Mouse (Mus musculus): ENCODE results near the gene Hnrnpm.
"Not testable (repeated sequence)": the region's sequence is repeated elsewhere in the genome, so short reads cannot be mapped to it uniquely, and the experiment has no call there.

The Hnrnpm gene

DNA sequence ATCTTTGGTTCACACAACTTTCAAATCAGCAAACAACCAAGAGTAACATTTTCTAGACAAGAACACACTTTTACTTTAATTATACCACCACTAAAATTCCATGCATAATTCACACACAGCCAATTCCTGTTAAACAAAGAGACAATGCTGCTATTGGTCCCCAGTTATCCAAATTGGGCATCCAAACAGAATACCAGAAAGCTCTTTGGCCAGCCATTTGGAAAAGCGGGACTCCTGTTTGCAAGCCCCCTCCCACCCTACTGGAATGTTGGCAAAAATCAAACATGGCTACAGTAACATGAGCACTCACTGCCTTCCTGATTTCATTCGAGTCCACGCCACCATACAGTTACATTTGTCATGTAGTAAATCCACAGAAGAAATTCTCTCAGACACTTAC is 17.0 kb downstream of the Hnrnpm start:
- DNase-seq (ENCODE audit: low spot score), result no peak

- DNase-seq (ENCODE audit: low spot score), result no peak
Observed at GRCm38 (mm10) chr17:33666813-33667212, 19.8 kb downstream of the Hnrnpm start.

DNA sequence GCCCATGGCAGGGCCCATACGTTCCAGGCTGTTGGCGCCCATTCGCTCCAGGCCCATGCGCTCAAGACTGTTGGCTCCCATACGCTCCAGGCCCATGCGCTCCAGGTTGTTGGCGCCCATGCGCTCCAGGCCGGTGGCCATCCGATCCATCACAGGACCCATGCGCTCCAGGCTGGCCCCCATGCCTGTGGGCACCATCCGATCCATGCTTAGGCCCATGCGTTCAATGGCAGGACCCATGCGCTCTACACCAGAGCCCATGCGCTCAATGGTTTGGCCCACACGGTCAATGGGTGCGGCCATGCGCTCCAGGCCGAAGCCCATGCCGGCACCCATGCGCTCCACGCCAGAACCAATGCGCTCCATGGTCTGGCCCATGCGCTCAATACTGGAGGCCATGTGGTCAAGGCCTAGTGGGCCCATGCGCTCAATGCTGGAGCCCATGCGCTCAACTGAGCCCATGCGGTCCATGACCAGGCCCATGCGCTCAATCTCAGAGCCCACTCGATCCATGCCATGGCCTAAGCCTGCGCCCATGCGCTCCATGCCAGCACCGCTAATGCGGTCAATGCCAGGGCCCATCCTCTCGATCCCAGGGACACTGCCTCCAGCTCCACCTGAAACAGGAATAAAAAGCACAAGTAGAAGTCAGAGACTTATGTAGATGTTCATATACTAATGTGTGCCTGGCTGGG is 36.7 kb downstream of the Hnrnpm start:
- no peak for DNase-seq (ENCODE audit: low spot score)

GRCm38 (mm10) chr17:33645073-33645472 is 41.6 kb downstream of the Hnrnpm start:
- DNase-seq (ENCODE audit: low spot score), result no peak

DNA sequence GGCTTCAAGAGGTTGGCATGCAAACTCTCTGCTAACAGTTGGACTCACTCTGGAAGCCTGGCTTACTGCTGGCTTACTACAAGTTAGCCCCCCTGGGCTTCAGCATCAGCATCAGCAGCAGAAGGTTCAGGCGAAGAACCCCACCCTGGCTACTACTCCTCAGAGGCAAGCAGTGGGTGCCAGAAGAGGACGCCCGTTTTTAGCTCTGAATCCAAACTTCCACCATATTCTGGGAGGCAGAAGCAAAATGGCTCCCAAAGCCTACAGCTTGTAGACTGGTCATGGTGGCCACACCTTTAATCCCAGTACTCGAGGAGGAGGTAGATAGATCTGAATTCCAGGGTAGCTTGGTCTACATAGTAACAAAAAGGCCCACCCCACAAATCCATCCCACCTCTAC is 42.6 kb downstream of the Hnrnpm start:
- no peak for DNase-seq (ENCODE audit: low spot score)

DNA sequence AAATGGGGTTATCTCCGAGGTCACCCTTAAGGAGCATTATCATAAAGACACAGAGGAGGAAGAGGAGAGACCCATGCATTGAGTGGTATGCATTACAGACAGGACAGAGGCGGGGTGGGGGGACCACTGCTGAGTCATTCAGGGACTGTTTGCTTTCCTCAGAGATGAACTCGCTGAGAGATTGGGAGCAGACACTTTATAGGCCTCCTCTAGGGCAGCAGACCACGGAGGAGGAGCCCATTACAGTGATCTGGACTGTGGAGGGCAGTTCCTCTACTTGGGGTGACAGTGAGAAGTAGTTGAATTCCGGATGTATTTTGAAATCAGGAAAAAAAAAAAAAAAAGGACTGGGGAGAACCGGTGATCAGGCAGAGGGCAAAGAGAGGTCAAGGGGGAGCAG is 46.9 kb downstream of the Hnrnpm start:
- DNase-seq (ENCODE audit: low spot score), result no peak

GRCm38 (mm10) chr17:33637516-33638276 is 49.0 kb downstream of the Hnrnpm start, which contains the start of gene Pram1:
Gene Pram1 (plus strand): TSS chr17:33638056.
- no peak for DNase-seq (ENCODE audit: low spot score)

DNA sequence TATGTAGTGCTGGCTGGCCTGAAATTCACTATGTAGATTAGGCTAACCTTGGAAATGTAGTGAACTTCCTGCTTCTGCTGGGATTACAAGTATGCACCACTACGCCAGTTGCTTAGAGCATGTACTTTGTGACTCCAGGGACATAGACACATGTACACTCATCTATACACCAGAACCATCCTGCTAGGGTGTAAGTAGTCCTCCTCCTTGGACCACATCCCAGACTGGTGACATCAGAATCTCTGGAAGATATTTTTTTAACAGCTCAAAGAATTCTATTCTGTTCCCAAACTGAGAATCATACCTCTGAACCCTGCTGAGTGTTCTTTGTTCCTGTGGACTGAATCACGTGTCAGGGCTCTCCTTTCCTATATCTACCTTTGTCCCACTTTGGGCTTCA is 49.6 kb downstream of the Hnrnpm start:
- no peak for DNase-seq (ENCODE audit: low spot score)

DNA sequence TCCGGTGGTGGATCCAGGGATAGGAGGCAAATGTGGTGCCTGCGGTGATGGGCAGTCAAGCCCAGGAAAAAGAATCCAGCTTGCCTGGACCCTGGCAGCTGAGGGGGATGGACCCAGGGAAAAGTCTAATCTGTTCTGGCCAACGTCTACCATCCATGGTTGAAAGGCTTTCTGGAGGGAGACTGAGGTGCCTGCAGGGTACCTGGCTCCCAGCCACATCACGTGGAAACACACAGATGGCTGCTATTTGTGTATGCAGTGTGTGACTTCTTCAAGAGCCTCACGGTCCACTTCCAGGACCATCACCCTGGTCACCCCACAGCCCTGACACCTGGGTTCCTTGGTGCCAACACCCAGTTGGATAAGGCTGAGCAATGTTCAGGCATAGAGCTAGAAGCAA is 54.9 kb downstream of the Hnrnpm start:
- no peak for DNase-seq (ENCODE audit: low spot score)

GRCm38 (mm10) chr17:33631236-33631635 is 55.4 kb downstream of the Hnrnpm start:
- DNase-seq (ENCODE audit: low spot score), result no peak

DNA sequence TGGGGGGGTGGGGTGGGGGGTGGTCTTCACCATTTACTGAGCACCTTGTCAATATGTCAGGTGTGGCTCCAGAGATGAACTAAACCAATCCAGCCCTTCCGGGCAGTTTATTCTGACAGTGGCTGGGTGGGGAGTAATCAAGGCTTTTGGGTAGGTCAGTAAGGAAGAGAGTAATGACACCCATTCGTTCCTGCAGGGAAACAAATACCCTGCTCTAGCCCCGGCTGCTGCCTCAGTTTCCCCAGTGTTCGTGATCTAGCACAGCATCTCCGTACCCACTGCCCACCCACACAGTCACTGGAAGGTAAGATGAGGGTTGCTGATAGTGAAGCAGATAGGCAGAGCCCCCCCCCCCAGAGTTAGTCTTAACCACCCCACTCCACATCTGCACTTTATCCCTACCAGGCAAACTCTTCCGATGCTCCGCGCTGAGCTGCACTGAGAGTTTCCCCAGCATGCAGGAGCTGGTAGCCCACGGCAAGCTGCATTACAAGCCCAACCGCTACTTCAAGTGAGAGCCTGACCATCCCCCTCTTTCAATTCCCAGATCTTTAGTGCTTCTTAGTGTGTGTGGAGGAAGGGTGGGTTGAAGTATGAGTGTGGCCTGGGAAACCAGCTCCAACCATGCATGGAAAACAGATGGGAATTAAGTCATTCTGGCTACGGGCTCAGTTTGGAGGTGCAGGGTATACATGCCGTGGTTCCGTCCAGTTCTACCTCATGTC is 56.3 kb downstream of the Hnrnpm start:
- no peak for DNase-seq (ENCODE audit: low spot score)

- DNase-seq (ENCODE audit: low spot score), result no peak
Observed at GRCm38 (mm10) chr17:33629487-33630125, 57.1 kb downstream of the Hnrnpm start.

DNA sequence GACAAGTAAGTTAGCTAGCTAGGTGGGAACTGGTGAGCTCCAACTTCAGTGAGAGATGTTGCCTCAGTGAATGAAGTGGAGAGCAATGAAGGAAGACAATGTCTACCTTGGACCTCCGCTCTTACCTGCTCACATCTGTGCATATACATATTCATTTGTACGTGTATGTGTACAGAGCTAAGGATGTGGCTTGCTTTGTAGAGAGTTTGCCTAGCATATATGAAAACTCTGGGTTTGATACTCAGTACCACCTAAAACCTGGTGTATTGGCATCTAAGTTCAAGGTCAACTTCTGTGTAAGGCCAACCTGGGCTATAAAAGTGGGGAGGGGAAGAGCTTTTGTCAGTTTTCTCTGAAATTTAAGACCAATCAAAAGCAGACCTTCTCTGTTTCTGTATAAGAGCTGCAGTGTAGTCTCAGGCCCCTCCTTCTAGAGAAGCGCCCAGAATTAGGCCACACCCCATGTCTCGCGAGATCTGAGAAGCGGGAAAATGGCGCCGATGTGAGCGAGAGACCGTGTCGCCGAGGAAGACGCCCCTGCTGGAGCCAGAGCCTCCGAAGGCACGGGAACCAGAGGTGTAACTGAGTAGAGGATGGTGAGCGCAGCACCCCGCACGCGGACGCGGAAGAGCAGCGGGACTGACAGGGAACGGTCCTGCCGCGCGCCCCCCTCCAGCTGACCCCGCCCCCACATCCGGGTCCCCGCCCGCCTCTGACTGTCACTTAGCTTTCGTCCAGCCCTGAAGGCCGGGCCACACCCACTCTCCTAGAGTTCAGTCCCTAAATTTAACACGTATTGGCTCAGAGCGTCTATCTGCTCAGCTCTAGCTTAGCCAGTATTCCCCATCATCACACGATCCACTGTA is 57.8 kb downstream of the Hnrnpm start, which contains the start of gene Zfp414:
Gene Zfp414 (plus strand): TSS at position 470 of the 866 bp plus-strand sequence.
- DNase-seq (ENCODE audit: low spot score), result peak; percentile 74

- no peak for DNase-seq (ENCODE audit: low spot score)
Observed at GRCm38 (mm10) chr17:33627281-33627680, 59.4 kb downstream of the Hnrnpm start.

GRCm38 (mm10) chr17:33613726-33614125 is 72.9 kb downstream of the Hnrnpm start:
- not testable (repeated sequence) for DNase-seq (ENCODE audit: low spot score)

GRCm38 (mm10) chr17:33610548-33610947 is 76.1 kb downstream of the Hnrnpm start:
- DNase-seq (ENCODE audit: low spot score), result no peak

GRCm38 (mm10) chr17:33607273-33607672 is 79.4 kb downstream of the Hnrnpm start:
- no peak for DNase-seq (ENCODE audit: low spot score)

GRCm38 (mm10) chr17:33601947-33602346 is 84.7 kb downstream of the Hnrnpm start:
- no peak for DNase-seq (ENCODE audit: low spot score)

DNA sequence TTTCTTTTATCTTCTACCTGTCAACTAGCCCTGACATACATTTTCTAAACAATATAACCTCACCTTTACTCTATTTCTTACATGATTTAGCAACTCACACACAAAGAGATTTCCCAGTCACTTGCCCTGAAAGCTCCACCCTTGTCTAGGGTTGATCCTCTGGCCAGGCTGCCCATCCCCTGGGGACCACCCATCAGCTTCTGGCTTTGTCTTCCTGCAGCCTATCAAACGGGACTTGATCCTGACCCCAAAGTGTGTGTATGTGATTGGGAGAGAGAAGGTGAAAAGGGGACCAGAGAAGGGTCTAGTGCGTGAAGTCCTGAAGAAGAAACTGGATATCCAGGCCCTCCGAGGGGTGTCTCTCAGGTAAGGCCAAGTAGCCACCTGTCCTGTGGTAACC is 85.8 kb downstream of the Hnrnpm start:
- no peak for DNase-seq (ENCODE audit: low spot score)

DNA sequence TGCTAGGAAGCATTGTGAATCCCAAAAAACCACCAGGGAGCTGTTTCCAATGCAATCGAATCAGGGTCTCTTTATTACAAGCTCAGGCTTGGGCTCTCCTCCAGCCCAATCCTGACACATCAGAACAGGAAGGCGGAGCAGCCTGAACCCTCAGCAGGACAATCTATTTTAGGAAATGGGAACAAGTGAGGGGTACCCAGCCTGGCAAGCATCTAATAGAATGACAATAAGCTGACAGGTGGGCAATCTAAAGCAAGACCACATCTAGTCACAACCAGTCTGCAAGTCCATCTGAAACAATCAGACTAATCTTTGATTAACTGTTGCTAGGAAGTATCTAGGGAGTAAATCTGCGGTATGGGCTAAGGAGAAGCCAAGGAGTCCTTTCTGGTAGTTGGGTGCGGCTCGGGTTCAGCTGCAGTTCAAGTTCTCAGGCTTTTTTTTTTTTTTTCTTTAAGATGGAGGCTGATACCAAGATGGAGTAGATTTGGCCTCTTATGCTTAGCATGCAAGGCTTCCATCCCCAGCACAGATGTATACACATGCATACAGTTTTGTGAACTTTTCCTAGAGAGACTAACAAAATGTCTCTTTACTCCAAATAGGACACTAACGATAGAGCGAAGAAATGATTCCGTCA is 86.7 kb downstream of the Hnrnpm start:
- no peak for DNase-seq (ENCODE audit: low spot score)

GRCm38 (mm10) chr17:33598506-33598905 is 88.2 kb downstream of the Hnrnpm start:
- no peak for DNase-seq (ENCODE audit: low spot score)

Data from urinary bladder, postnatal 10 days (tissue).